Mouse (Mus musculus) large intestine, adult 2 months (tissue): ENCODE data around the gene Tm4sf1. TPM values are rescaled to one million over a fixed set of nuclear protein-coding genes. Genes with fewer than 3 reads are reported as not detected.
A peak's percentile ranks its signal among the peaks of the same experiment; 100 is the strongest.

Source experiments
- DNase-seq: peaks from one replicate; pipeline ENCODE4 v3.0.0-alpha.2; 2012; ENCODE audit warnings: low read depth, low spot score
- WGBS: fragments of 180-500 bp; shearing (Covaris S2); methylation state at CpG from one replicate; pipeline ENCODE4 v1.1.7; 2018; 5-methylcytosine and 5-hydroxymethylcytosine counted together
- polyA plus RNA-seq: library from polyadenylated mRNA; depleted of rRNA; stranded (reverse); fragments of >200 nt; gene quantifications from 2 replicates; pipeline ENCODE4 v1.2.3, GENCODE M21; 2012; rRNA removed

Tm4sf1 gene
- polyA plus RNA-seq, 1 experiment = 19.4 TPM

DNA sequence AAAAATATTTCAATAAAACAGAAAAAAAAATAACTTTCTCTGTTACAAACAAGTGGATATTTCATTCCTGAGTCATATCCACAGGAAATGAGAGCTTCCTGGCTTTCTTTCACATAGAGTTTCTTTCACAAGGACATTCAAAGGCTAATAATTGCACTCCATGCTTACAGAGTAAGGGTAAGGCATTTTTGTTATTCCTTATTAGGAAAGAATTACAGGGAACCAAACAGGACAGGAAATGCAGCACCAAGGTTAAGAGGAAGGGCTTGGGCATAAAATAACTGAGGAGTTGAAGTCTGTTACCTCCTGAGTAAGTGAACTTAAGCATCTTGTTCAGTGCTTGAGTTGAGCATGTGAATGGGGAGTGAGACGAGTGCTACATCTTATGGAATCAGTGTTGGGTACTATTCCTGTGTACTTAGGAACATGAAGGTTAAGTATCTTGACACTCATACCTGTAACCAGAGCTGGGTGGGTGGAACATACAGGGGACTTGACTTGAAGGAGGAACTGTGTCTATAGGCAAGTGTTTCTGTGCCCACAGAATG, 12.8 kb downstream of the Tm4sf1 start:
- DNase-seq = no peak
- 92% methylated on average over 1 of the region's 1 CpGs for WGBS

DNA sequence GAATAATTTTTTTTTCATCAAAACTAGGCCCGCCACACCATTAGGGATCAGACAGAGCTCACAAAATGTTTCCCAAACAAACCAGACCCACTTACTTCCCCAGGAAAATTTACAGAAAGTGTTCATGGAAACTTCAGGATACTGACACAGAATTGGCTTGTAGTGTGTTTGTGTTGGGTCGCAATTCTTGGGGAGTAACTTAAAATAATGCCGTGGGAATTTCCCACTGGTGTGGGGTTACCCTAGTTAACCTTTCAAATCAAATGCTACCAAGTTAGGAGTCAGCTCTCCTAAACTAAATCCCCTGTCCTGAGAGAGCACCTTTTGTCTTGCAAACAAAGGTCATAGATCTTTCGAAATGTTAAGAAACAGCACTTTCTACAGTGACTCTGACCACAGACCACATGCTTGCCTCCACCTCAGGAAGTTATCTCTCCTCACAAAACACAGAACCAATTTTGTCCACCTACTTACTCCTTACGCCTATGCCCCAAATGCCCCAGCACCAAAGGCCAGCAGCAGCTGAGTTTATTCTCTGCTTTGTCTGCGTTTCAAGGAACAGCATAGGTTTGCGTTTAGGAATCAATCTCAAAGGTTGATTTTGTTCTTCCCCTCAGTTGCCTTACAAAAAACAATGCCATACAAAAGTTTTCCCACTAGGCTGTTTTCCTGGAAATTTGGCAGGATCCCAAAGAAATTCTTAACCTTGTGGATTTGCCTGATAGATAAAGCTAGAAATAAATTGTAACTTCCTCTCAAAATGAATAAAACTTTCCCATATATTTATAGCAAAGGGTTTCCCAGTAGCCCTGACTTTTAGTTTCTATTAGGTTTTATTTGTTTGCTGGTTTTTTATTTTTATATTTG, 13.7 kb downstream of the Tm4sf1 start:
- 51% methylated on average over 7 of the region's 7 CpGs for WGBS
- DNase-seq = no peak

- peak; percentile 18 for DNase-seq
- WGBS = 22% methylated on average over 4 of the region's 4 CpGs
These were observed 14.3 kb downstream of the Tm4sf1 start for GRCm38 (mm10) chr3:57287438-57287837.

DNA sequence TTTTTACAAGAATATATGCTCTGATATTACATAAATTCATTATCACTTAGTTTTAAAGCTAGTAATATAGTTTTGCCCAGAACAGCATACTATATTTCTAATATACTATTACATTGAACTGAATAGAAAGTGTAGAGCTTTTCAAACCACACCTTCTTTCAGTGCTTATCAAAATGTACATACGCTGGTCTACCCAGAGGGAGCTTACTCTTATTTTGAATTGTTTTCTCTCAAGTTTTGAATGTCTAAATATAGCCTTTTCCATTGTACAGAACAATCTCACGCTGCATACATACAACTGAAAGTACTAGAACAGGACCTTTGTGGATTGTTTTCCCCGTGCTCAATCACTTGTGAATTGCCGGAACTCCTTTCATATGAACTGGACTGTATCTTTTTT, 23.6 kb downstream of the Tm4sf1 start:
- no peak for DNase-seq
- 87% methylated on average over 4 of the region's 4 CpGs for WGBS

- no peak for DNase-seq
- 40% methylated on average over 5 of the region's 5 CpGs for WGBS
These were observed 24.3 kb downstream of the Tm4sf1 start for GRCm38 (mm10) chr3:57277453-57277852.

- WGBS = 71% methylated on average over 3 of the region's 3 CpGs
These were observed 25.0 kb downstream of the Tm4sf1 start for GRCm38 (mm10) chr3:57276821-57277220.

DNA sequence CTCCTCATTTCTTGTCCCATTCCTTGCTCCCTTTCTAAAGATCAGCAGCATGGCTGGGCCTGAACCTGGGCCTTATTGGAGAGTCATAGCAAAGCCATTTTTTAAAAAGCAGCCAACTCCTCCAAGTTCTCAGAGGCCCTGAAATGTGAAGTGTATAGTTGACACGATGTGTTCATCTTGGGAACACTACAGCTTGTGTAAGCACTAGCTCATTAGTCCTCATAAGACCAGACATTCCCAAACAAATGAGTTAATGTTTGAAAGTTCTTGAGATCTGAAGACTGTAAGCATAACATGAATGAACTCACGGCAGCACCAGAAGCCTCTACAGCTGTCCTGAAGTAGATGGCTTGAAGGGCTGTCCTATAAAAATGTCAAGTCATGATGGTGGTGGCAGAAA, 32.8 kb downstream of the Tm4sf1 start:
- DNase-seq = no peak

More at GRCm38 (mm10) chr3:57276821-57277220, 25.0 kb downstream of the Tm4sf1 start:
- no peak for DNase-seq

DNA sequence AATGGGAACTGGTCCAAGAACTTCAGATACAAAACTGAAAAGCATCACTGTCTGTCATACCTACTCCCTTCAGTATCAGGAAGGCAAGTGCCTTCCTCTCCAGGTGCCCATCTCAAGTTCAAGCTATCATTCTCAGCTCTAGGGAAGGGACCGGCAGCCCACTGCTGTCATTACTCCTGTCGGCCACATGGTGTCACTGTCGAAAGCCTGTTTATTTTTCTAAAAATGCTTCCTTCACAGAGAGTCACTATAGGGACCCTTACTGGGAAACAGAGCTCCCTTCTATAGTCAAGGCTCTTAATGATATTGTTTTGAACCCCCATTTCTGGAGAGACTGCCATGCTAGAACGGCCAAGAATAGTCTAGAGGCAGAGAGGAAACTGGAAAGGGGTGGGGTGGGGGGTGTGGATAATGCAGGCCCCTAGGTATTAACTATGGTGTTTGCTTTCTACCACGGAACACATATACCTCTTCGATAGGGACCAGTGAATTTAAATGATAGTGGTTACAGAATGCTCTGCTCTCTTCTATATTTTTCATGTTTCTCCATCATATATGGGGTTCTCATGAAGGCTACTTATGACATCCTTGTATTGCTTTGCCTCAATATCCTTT, 34.1 kb downstream of the Tm4sf1 start:
- 32% methylated on average over 6 of the region's 6 CpGs for WGBS
- no peak for DNase-seq

More for the DNA sequence above, 32.8 kb downstream of the Tm4sf1 start:
- WGBS = 40% methylated on average over 2 of the region's 2 CpGs

GRCm38 (mm10) chr3:57253041-57253440, 48.7 kb downstream of the Tm4sf1 start:
- WGBS = 45% methylated on average over 2 of the region's 2 CpGs
- no peak for DNase-seq

DNA sequence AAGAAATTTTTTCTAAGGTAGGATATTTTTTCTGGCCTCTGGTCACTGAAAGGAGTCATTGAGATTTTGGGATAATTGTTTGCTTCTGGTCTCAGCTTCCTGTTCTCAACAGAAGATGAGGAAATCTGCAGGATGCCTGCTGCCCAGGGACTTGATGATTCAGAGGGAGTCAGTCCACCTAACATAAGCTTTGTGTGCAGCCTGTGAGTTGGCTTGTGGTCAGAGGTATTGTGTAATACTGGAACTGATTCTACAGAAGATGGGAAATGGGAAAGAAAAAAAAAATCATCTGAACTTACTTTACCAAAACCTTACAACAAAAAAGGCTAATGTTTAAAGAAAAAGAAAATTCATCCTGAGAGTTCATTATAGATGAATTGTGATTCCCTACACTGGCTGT, 49.2 kb downstream of the Tm4sf1 start:
- DNase-seq = no peak

- 45% methylated on average over 2 of the region's 2 CpGs for whole genome bisulfite sequencing
- DNase-seq = no peak
These were observed 56.5 kb downstream of the Tm4sf1 start for GRCm38 (mm10) chr3:57245242-57245641.

Other genes with a start within 250 kb of the Tm4sf1 start
- gene Tm4sf4, start 123.3 kb upstream of the Tm4sf1 start, polyA plus RNA-seq = 51.1 and 85.6 TPM in 2 replicates